Mouse (Mus musculus) layer of hippocampus, postnatal 14 days (tissue): ENCODE measurements around the gene Epha6. TPM values are rescaled to one million over a fixed set of nuclear protein-coding genes. Genes with fewer than 3 reads are reported as not detected.
A peak's percentile ranks its signal among the peaks of the same experiment; 100 is the strongest.

Experiments
- DNase-seq, 2 experiments: peaks; one replicate each; pipeline ENCODE4 v3.0.0; 2021 to 2022; ENCODE audit warnings: low spot score in 2 of 2, mixed read lengths in 1 of 2
- microRNA-seq, 2 experiments: library from miRNA; unstranded; fragments of <30 nt; microRNA quantifications; one replicate each; pipeline ENCODE4 v1.2.0; 2021
- total RNA-seq, 2 experiments: library from RNA; stranded (reverse); gene quantifications; 2 replicates each; pipeline ENCODE4 v1.2.3; 2021

The Epha6 gene
- total RNA-seq, 2 experiments from 2014 or later, result 197 to 205 TPM

GRCm38 (mm10) chr16:59685135-59685534 lies 920.2 kb downstream of the Epha6 start:
- DNase-seq, result no peak

GRCm38 (mm10) chr16:59683434-59683833 lies 921.9 kb downstream of the Epha6 start:
- DNase-seq, result peak; percentile 76 to 92

- DNase-seq, result no peak
Measured at GRCm38 (mm10) chr16:59682216-59682891, 923.0 kb downstream of the Epha6 start.

GRCm38 (mm10) chr16:59666938-59667337 lies 938.4 kb downstream of the Epha6 start:
- DNase-seq, result no peak

- no peak for DNase-seq
Measured at GRCm38 (mm10) chr16:59643766-59644165, 961.6 kb downstream of the Epha6 start.

- no peak for DNase-seq
Measured at GRCm38 (mm10) chr16:59639985-59640384, 965.3 kb downstream of the Epha6 start.

GRCm38 (mm10) chr16:59639102-59639691 lies 966.1 kb downstream of the Epha6 start, which contains the start of gene Arl6:
Gene Arl6, minus strand, starts transcription at chr16:59639391.
- DNase-seq, result peak; percentile 95 to 97

GRCm38 (mm10) chr16:59634598-59634997 lies 970.7 kb downstream of the Epha6 start:
- no peak for DNase-seq

GRCm38 (mm10) chr16:59621554-59621953 lies 983.8 kb downstream of the Epha6 start:
- DNase-seq, result no peak

GRCm38 (mm10) chr16:59617167-59617566 lies 988.2 kb downstream of the Epha6 start:
- peak in 1 of 2 experiments; percentile 58 for DNase-seq

- DNase-seq, result no peak
Measured at GRCm38 (mm10) chr16:59615675-59616074, 989.7 kb downstream of the Epha6 start.

GRCm38 (mm10) chr16:59610750-59611149 lies 994.6 kb downstream of the Epha6 start:
- DNase-seq, result no peak

GRCm38 (mm10) chr16:59604078-59604781 lies 1001.1 kb downstream of the Epha6 start:
- peak; percentile 33 to 41 for DNase-seq

Small RNAs within 50 kb of the gene (microRNA-seq; reads per million reads assigned to microRNA genes)
- 0 reads per million in 2 experiments for gene Gm24755
